Mouse (Mus musculus) intestine, postnatal 0 days (tissue): ENCODE data around the gene Arid5b. TPM values are rescaled to one million over a fixed set of nuclear protein-coding genes. Genes with fewer than 3 reads are reported as not detected.

Experiments used
- ATAC-seq: fragments of 200-750 bp; cut with Nextera tagmentation; 2 replicates; pipeline ENCODE4 v1.8.0; 2017; ENCODE audit warnings: mild to moderate bottlenecking, moderate TSS enrichment, moderate library complexity
- H3K27ac ChIP-seq: fragments of 300-500 bp; sonication (generic); 2 replicates; pipeline ENCODE4 v1.5.1; 2014; ENCODE audit warnings: mild to moderate bottlenecking, low read depth, low read length, moderate library complexity
- H3K27me3 ChIP-seq: fragments of 300-500 bp; sonication (generic); replicated peaks from 2 replicates; pipeline ENCODE4 v1.6.1; 2014; ENCODE audit warnings: low read length, mixed read lengths; ENCODE audit not compliant: control insufficient read depth, insufficient read depth
- H3K36me3 ChIP-seq: fragments of 300-500 bp; sonication (generic); 2 replicates; pipeline ENCODE4 v1.6.1; 2014; ENCODE audit warnings: mild to moderate bottlenecking, moderate library complexity; ENCODE audit not compliant: control insufficient read depth, insufficient read depth
- H3K4me1 ChIP-seq: fragments of 300-500 bp; sonication (generic); replicated peaks from 2 replicates; pipeline ENCODE4 v1.6.1; 2014; ENCODE audit warnings: antibody characterized with exemption, low read length, mixed read lengths; ENCODE audit not compliant: control insufficient read depth, insufficient read depth
- H3K4me2 ChIP-seq: fragments of 300-500 bp; sonication (generic); replicated peaks from 2 replicates; pipeline ENCODE4 v1.6.1; 2014; ENCODE audit warnings: low read depth, mild to moderate bottlenecking, moderate library complexity
- H3K4me3 ChIP-seq: fragments of 300-500 bp; sonication (generic); 2 replicates; pipeline ENCODE4 v1.5.1; 2014; ENCODE audit warnings: low read depth, low read length
- H3K9ac ChIP-seq: fragments of 300-500 bp; sonication (generic); 2 replicates; pipeline ENCODE4 v1.6.1; 2014; ENCODE audit warnings: mild to moderate bottlenecking, low read depth, low read length
- H3K9me3 ChIP-seq: fragments of 300-500 bp; sonication (generic); 2 replicates; pipeline ENCODE4 v1.6.1; 2016; ENCODE audit warnings: mixed run types; ENCODE audit not compliant: control insufficient read depth
- CTCF ChIP-seq: sonication (generic); IDR thresholded peaks from 2 replicates; pipeline ENCODE4 v1.5.1; 2016; ENCODE audit warnings: low read depth, mild to moderate bottlenecking, control low read depth, antibody characterized with exemption, moderate library complexity
- WGBS: fragments of 180-500 bp; shearing (Covaris S2); extraction: QIAGEN DNeasy Blood & Tissue Kit; methylation state at CpG from one replicate; pipeline ENCODE4 v1.1.7; 2014; 5-methylcytosine and 5-hydroxymethylcytosine counted together
- polyA plus RNA-seq: library from polyadenylated mRNA; unstranded; fragments of >200 nt; fragmentation: Nextera tagmentation; extraction: Ambion mirVana; gene quantifications from 2 replicates; pipeline ENCODE4 v1.2.1, GENCODE M21; 2015

Arid5b gene
- polyA plus RNA-seq, 1 experiment from 2014 or later = 15.1 TPM

DNA sequence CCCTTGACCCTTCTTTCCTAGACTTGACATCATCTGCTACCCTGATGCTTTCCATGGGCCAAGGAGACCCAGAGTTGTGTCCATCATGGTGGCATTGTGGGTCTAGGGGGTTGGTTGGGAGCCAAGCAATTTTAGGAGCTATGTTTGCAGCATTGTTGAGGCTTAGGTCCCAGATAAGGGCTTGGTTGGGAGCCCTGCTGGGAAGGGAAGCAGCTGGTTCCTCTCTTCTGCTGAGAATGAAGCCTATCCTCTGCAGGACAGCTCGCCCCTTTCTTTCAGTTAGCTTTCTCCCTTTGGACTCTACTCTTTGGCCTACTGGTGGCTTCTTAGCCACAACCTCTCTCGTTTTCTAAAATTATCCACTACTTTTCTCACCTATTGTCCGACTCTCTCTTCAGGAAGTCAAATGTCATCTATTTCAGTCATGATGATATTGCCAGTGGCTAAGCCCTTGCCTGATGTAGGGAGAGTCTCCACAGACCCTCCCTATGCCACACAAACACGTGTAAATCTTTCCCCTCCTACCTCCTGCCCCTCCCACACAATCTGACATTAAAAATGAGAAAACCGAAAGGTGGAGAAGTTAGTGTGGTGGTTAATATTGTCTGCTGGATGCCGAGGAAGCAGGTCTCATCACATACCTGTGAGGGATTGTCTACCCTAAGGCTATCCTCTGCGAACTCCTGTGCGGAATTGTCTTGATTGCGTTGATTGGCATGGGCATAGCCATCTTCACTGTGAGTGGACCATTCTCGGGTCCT is 198.4 kb downstream of the Arid5b start:
- Histone ChIP-seq H3K27ac (no peak overlapping the region), H3K36me3 (no peaks in the 10 kb centered on the region), H3K9me3 (no peaks in the 10 kb centered on the region), H3K9ac (no peak overlapping the region), H3K4me2 (no peak overlapping the region), H3K4me1 (no peaks in the 10 kb centered on the region), H3K4me3 (no peak overlapping the region), H3K27me3 (no peaks in the 10 kb centered on the region)
- 85% methylated on average over 10 of the region's 10 CpGs for WGBS
- no peak for ATAC-seq
- no peak for TF ChIP-seq CTCF

DNA sequence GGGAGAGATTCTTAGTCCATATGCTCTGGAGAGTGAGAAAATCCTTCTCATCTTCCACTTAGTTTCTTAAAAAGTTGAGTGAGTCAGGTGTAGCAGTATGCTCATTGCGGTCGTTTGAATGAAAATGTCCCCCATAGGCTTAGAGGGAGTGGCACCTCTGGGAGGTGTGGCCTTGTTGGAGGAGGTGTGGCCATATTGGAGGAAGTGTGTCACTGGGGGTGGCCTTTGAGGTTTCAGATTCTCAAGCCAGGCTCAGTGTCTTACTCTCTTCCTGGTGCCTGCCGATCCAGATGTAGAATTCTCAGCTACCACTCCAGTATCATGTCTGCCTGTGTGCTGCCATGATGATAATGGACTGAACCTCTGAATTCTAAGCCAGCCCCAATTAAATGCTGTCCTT is 199.8 kb downstream of the Arid5b start:
- no peak overlapping the region for H3K4me2 ChIP-seq
- no peak overlapping the region for H3K27ac ChIP-seq
- no peak for TF ChIP-seq CTCF
- H3K9me3 ChIP-seq = no peaks in the 10 kb centered on the region
- no peaks in the 10 kb centered on the region for H3K36me3 ChIP-seq
- no peaks in the 10 kb centered on the region for H3K27me3 ChIP-seq
- no peaks in the 10 kb centered on the region for H3K4me1 ChIP-seq
- H3K9ac ChIP-seq = no peak overlapping the region
- 95% methylated on average over 3 of the region's 3 CpGs for WGBS
- no peak for ATAC-seq
- H3K4me3 ChIP-seq = no peak overlapping the region

DNA sequence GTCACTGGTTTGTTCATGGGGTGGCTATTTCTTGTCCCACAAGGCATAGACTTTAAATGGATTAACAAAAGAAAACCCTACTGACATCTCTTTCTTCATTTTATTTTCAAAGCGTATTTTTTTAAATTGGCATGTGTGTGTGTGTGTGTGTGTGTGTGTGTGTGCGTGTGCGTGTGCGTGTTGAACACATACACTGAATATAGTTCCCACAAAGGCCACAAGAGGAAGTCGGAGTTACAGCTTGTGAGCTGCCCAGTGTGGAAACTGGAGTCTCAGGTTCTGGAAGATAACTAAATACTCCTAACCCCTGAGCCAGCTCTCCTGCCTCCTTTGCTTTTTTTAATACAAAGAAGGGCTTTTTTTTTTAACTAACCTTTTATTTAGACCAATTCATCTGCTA is 203.4 kb downstream of the Arid5b start:
- 89% methylated on average over 5 of the region's 5 CpGs for WGBS
- H3K9ac ChIP-seq = no peak overlapping the region
- no peak overlapping the region for H3K4me2 ChIP-seq
- H3K4me3 ChIP-seq = no peak overlapping the region
- no peaks in the 10 kb centered on the region for H3K36me3 ChIP-seq
- ATAC-seq = no peak
- H3K4me1 ChIP-seq = no peaks in the 10 kb centered on the region
- no peaks in the 10 kb centered on the region for H3K27me3 ChIP-seq
- no peak for TF ChIP-seq CTCF
- H3K27ac ChIP-seq = no peak overlapping the region
- no peaks in the 10 kb centered on the region for H3K9me3 ChIP-seq

DNA sequence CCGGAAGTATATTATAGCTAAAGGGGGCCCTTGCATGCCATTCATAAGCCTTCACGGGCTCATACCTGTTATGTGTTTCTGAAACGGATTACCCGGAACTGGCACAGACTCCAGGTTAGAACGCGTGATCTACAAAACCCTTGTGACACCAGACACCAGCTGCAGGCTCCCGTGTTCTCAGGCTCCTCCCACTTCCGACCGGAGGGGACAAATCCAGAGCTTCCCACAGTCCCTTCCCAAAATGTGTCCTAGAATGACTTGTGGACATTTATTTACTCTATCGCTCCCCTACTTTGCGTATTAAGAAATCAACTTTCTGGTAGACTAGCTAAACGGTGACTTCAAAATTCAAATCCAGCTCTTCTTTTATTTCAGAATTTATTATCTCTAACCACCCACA is 204.2 kb downstream of the Arid5b start:
- H3K27me3 ChIP-seq = no peaks in the 10 kb centered on the region
- no peak overlapping the region for H3K27ac ChIP-seq
- no peak overlapping the region for H3K9ac ChIP-seq
- TF ChIP-seq CTCF = no peak
- no peaks in the 10 kb centered on the region for H3K4me1 ChIP-seq
- H3K4me3 ChIP-seq = no peak overlapping the region
- 87% methylated on average over 12 of the region's 12 CpGs for WGBS
- no peaks in the 10 kb centered on the region for H3K36me3 ChIP-seq
- H3K4me2 ChIP-seq = no peak overlapping the region
- ATAC-seq = no peak
- no peaks in the 10 kb centered on the region for H3K9me3 ChIP-seq

DNA sequence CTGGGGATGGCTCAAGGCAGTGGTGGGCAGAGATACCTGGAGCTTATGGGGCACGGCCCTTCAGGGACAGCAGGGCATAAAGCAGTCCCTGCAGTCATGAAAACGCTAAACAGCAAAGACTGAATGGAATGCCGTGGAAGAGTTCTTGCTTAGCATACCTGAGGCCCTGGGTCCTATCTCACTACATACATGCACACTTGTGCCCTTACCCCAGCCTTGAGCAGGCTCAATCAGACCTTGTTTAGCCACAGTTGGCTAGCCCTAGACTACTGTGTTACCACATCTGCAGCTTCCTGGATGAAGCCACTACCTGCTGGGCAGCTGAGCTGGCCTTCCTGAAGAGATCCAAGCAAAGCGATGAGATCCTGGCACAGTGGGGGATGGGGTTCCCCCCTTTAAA is 205.9 kb downstream of the Arid5b start:
- no peak for TF ChIP-seq CTCF
- H3K9me3 ChIP-seq = no peaks in the 10 kb centered on the region
- no peak overlapping the region for H3K4me2 ChIP-seq
- H3K9ac ChIP-seq = no peak overlapping the region
- H3K4me3 ChIP-seq = no peak overlapping the region
- no peak overlapping the region for H3K27ac ChIP-seq
- no peaks in the 10 kb centered on the region for H3K27me3 ChIP-seq
- H3K36me3 ChIP-seq = no peaks in the 10 kb centered on the region
- no peak for ATAC-seq
- 84% methylated on average over 4 of the region's 4 CpGs for WGBS
- no peaks in the 10 kb centered on the region for H3K4me1 ChIP-seq

DNA sequence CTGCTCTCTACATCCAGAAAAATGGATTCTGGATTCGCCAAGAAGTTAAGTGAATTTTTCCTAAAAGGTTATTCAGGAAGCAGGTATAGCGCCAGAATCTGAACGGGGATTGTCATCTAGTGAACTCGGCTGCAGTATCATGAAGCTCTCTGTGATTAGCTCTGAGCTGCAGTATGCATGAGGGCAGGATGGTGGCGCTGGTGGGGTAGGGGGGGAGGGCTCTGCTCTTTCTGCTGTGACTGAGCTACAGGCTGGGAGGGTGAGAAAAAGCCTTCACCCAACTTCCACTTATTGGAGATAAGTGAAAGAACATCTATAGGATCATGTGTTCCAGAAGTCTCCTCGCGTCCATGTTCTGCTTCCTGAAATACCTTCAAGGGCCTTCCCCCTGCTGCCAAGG is 207.5 kb downstream of the Arid5b start:
- peak; percentile 14; the same call in 1 of the 2 replicates for TF ChIP-seq CTCF
- Histone ChIP-seq H3K27me3 (no peaks in the 10 kb centered on the region), H3K27ac (no peak overlapping the region), H3K4me1 (no peaks in the 10 kb centered on the region; the same call in 1 of the 2 replicates), H3K4me3 (no peak overlapping the region), H3K4me2 (no peak overlapping the region), H3K36me3 (no peaks in the 10 kb centered on the region), H3K9me3 (no peaks in the 10 kb centered on the region), H3K9ac (no peak overlapping the region)
- ATAC-seq = no peak
- WGBS = 85% methylated on average over 7 of the region's 7 CpGs
